Mouse (Mus musculus): ENCODE results near the gene Fzd7. TPM values are rescaled to one million over a fixed set of nuclear protein-coding genes. Genes with fewer than 3 reads are reported as not detected.
A peak's percentile ranks its signal among the peaks of the same experiment; 100 is the strongest.

Gene Fzd7
- total RNA-seq, 2 experiments from 2014 or later: 4.7 to 6.4 TPM

- no peak for DNase-seq
- intact Hi-C loops (cut with DNase I): no loop called here
Observed at GRCm38 (mm10) chr1:59469170-59469569, 13.1 kb upstream of the Fzd7 start.

- intact Hi-C loops (cut with DNase I): no loop called here
- DNase-seq: peak in 1 of 2 experiments; percentile 14
Observed at GRCm38 (mm10) chr1:59470766-59471165, 11.5 kb upstream of the Fzd7 start.

- peak in 1 of 2 experiments; percentile 11 for DNase-seq
- intact Hi-C loops (cut with DNase I): no loop called here
Observed at GRCm38 (mm10) chr1:59472368-59473180, 9.7 kb upstream of the Fzd7 start.

- DNase-seq: no peak
- intact Hi-C loops (cut with DNase I): no loop called here
Observed at GRCm38 (mm10) chr1:59473181-59473555, 9.1 kb upstream of the Fzd7 start.

- DNase-seq: no peak
- intact Hi-C loops (cut with DNase I): no loop called here
Observed at GRCm38 (mm10) chr1:59475618-59476017, 6.6 kb upstream of the Fzd7 start.

GRCm38 (mm10) chr1:59478911-59479310 is 3.3 kb upstream of the Fzd7 start:
- intact Hi-C loops (cut with DNase I): no loop called here
- no peak for DNase-seq

GRCm38 (mm10) chr1:59480821-59481455 is 1.3 kb upstream of the Fzd7 start:
- no peak for DNase-seq
- intact Hi-C loops (cut with DNase I): loop anchor here (5.0 kb wide), 1 partner anchor 244 kb away; the partner anchor contains the start of gene Als2

GRCm38 (mm10) chr1:59481456-59482291 is 550 bp upstream of the Fzd7 start:
- intact Hi-C loops (cut with DNase I): loop anchor here (2.0 to 5.0 kb wide), 2 partner anchors 141 to 244 kb away; partner anchors contain the start of gene Als2
- peak; percentile 92 for DNase-seq

GRCm38 (mm10) chr1:59482696-59483520 is 684 bp downstream of the Fzd7 start:
- peak; percentile 56 for DNase-seq
- intact Hi-C loops (cut with DNase I): loop anchor here (2.0 to 5.0 kb wide), 2 partner anchors 140 to 246 kb away; partner anchors contain the start of gene Als2

- intact Hi-C loops (cut with DNase I): loop anchor here (2.0 to 5.0 kb wide), 4 partner anchors 101 to 246 kb away; partner anchors contain the start of gene Als2
- peak; percentile 67 to 77 for DNase-seq
Observed at GRCm38 (mm10) chr1:59483521-59484245, 1.5 kb downstream of the Fzd7 start.

GRCm38 (mm10) chr1:59484314-59484713 is 2.1 kb downstream of the Fzd7 start:
- intact Hi-C loops (cut with DNase I): loop anchor here (2.0 to 5.0 kb wide), 3 partner anchors 100 to 247 kb away; partner anchors contain the start of gene Als2
- no peak for DNase-seq

- intact Hi-C loops (cut with DNase I): loop anchor here (2.0 to 5.0 kb wide), 3 partner anchors 100 to 248 kb away; partner anchors contain the start of gene Als2
- no peak for DNase-seq
Observed at GRCm38 (mm10) chr1:59484791-59485785, 2.9 kb downstream of the Fzd7 start.

- intact Hi-C loops (cut with DNase I): loop anchor here (2.0 kb wide), 2 partner anchors 99 to 169 kb away; no protein-coding TSS in a partner anchor
- no peak for DNase-seq
Observed at GRCm38 (mm10) chr1:59485803-59486202, 3.6 kb downstream of the Fzd7 start.

GRCm38 (mm10) chr1:59487651-59488051 is 5.4 kb downstream of the Fzd7 start:
- DNase-seq: peak; percentile 26 to 32
- intact Hi-C loops (cut with DNase I): no loop called here

- intact Hi-C loops (cut with DNase I): no loop called here
- DNase-seq: no peak
Observed at GRCm38 (mm10) chr1:59488481-59488880, 6.3 kb downstream of the Fzd7 start.

- DNase-seq: no peak
- intact Hi-C loops (cut with DNase I): no loop called here
Observed at GRCm38 (mm10) chr1:59488991-59489390, 6.8 kb downstream of the Fzd7 start.

GRCm38 (mm10) chr1:59491517-59491916 is 9.3 kb downstream of the Fzd7 start:
- intact Hi-C loops (cut with DNase I): no loop called here
- DNase-seq: no peak

- no peak for DNase-seq
- intact Hi-C loops (cut with DNase I): no loop called here
Observed at GRCm38 (mm10) chr1:59492432-59492831, 10.2 kb downstream of the Fzd7 start.

All from heart, postnatal 14 days (tissue).